Mouse (Mus musculus) brown adipose tissue, adult 24 weeks (tissue): ENCODE results near the gene Ryr1. TPM values are rescaled to one million over a fixed set of nuclear protein-coding genes. Genes with fewer than 3 reads are reported as not detected.

Experiments used
- H3K27ac ChIP-seq: fragments of 200-500 bp; replicated peaks from 2 replicates; pipeline ENCODE4 v1.5.1; 2012; ENCODE audit warnings: low read depth, mild to moderate bottlenecking, low read length
- H3K4me1 ChIP-seq: fragments of 200-500 bp; 2 replicates; pipeline ENCODE4 v1.6.1; 2012; ENCODE audit warnings: low read length, mixed read lengths; ENCODE audit not compliant: control insufficient read depth, insufficient read depth, insufficient read length
- H3K4me3 ChIP-seq: fragments of 200-500 bp; 2 replicates; pipeline ENCODE4 v1.5.1; 2012; ENCODE audit warnings: low read depth, mild to moderate bottlenecking, low read length, moderate library complexity; ENCODE audit not compliant: insufficient read depth
- polyA plus RNA-seq: library from polyadenylated mRNA; stranded (reverse); fragments of >200 nt; gene quantifications from 2 replicates; pipeline ENCODE4 v1.2.4, GENCODE M21; 2012; ENCODE audit not compliant: missing spikeins, insufficient read depth, insufficient read length

Ryr1 gene
- polyA plus RNA-seq, 1 experiment = 1.9 TPM

GRCm38 (mm10) chr7:29019447-29020220, 105.3 kb downstream of the Ryr1 start:
- Histone ChIP-seq H3K27ac (no peak overlapping the region), H3K4me1 (no peaks in the 10 kb centered on the region), H3K4me3 (peak overlapping the region; percentile 24; the same call in 1 of the 2 replicates)

- H3K4me1 ChIP-seq = no peaks in the 10 kb centered on the region
- H3K4me3 ChIP-seq = no peak overlapping the region
- H3K27ac ChIP-seq = no peak overlapping the region
Measured at GRCm38 (mm10) chr7:29017222-29017621, 107.8 kb downstream of the Ryr1 start.

- Histone ChIP-seq H3K4me1 (no peaks in the 10 kb centered on the region), H3K27ac (no peak overlapping the region), H3K4me3 (no peak overlapping the region)
Measured at GRCm38 (mm10) chr7:29016440-29016839, 108.5 kb downstream of the Ryr1 start.

- Histone ChIP-seq H3K4me3 (no peak overlapping the region), H3K4me1 (no peaks in the 10 kb centered on the region), H3K27ac (no peak overlapping the region)
Measured at GRCm38 (mm10) chr7:29014984-29015383, 110.0 kb downstream of the Ryr1 start.

- Histone ChIP-seq H3K4me3 (no peak overlapping the region), H3K27ac (no peak overlapping the region; the same call in 1 of the 2 replicates), H3K4me1 (no peaks in the 10 kb centered on the region)
Measured at GRCm38 (mm10) chr7:29008714-29009113, 116.3 kb downstream of the Ryr1 start.

GRCm38 (mm10) chr7:29008171-29008570, 116.8 kb downstream of the Ryr1 start:
- Histone ChIP-seq H3K27ac (no peak overlapping the region; the same call in 1 of the 2 replicates), H3K4me1 (no peaks in the 10 kb centered on the region), H3K4me3 (no peak overlapping the region)

GRCm38 (mm10) chr7:29007224-29008101, 117.5 kb downstream of the Ryr1 start:
- peak overlapping the region; percentile 43 for H3K27ac ChIP-seq
- H3K4me3 ChIP-seq = no peak overlapping the region

GRCm38 (mm10) chr7:29000651-29001605, 124.1 kb downstream of the Ryr1 start:
- H3K27ac ChIP-seq = no peak overlapping the region
- peak overlapping the region; percentile 36 for H3K4me3 ChIP-seq
- no peaks in the 10 kb centered on the region; the same call in 1 of the 2 replicates for H3K4me1 ChIP-seq

More at GRCm38 (mm10) chr7:29007224-29008101, 117.5 kb downstream of the Ryr1 start:
- H3K4me1 ChIP-seq = no peaks in the 10 kb centered on the region

- H3K27ac ChIP-seq = no peak overlapping the region
- H3K4me1 ChIP-seq = no peaks in the 10 kb centered on the region
- H3K4me3 ChIP-seq = no peak overlapping the region
Measured at GRCm38 (mm10) chr7:28993402-28993801, 131.6 kb downstream of the Ryr1 start.

GRCm38 (mm10) chr7:28992997-28993396, 132.0 kb downstream of the Ryr1 start:
- H3K4me1 ChIP-seq = no peaks in the 10 kb centered on the region
- no peak overlapping the region for H3K4me3 ChIP-seq
- H3K27ac ChIP-seq = no peak overlapping the region

GRCm38 (mm10) chr7:28991616-28992015, 133.4 kb downstream of the Ryr1 start:
- no peak overlapping the region for H3K27ac ChIP-seq
- no peak overlapping the region for H3K4me3 ChIP-seq
- H3K4me1 ChIP-seq = no peaks in the 10 kb centered on the region

- no peaks in the 10 kb centered on the region for H3K4me1 ChIP-seq
- no peak overlapping the region for H3K4me3 ChIP-seq
- no peak overlapping the region for H3K27ac ChIP-seq
Measured at GRCm38 (mm10) chr7:28990766-28991273, 134.2 kb downstream of the Ryr1 start.

GRCm38 (mm10) chr7:28985207-28985606, 139.8 kb downstream of the Ryr1 start:
- no peak overlapping the region for H3K4me3 ChIP-seq

GRCm38 (mm10) chr7:28984452-28984851, 140.5 kb downstream of the Ryr1 start:
- H3K4me1 ChIP-seq = peaks cover 3% of the 10 kb centered on the region; the same call in 1 of the 2 replicates
- no peak overlapping the region for H3K27ac ChIP-seq
- H3K4me3 ChIP-seq = no peak overlapping the region

More at GRCm38 (mm10) chr7:28985207-28985606, 139.8 kb downstream of the Ryr1 start:
- Histone ChIP-seq H3K4me1 (peaks cover 3% of the 10 kb centered on the region; the same call in 1 of the 2 replicates), H3K27ac (no peak overlapping the region)
